Mouse (Mus musculus) cerebellum, adult 2 months (tissue): ENCODE measurements around the gene Rgs8. TPM values are rescaled to one million over a fixed set of nuclear protein-coding genes. Genes with fewer than 3 reads are reported as not detected.

Experiments used
- DNase-seq, 2 experiments: peaks; one replicate each; pipeline ENCODE4 v3.0.0; 2021
- H3K27ac ChIP-seq: fragments of 200-500 bp; 2 replicates; pipeline ENCODE4 v1.5.1; 2012; ENCODE audit warnings: low read length, control low read depth, inconsistent platforms; ENCODE audit not compliant: insufficient read depth
- H3K27me3 ChIP-seq: fragments of 200-500 bp; 2 replicates; pipeline ENCODE4 v1.6.1; 2012; ENCODE audit warnings: inconsistent platforms, mild to moderate bottlenecking, low read length, moderate library complexity; ENCODE audit not compliant: control insufficient read depth, insufficient read depth
- H3K4me1 ChIP-seq: fragments of 200-500 bp; 2 replicates; pipeline ENCODE4 v1.6.1; 2011; ENCODE audit warnings: low read length; ENCODE audit not compliant: control insufficient read depth, insufficient read depth
- H3K4me3 ChIP-seq: fragments of 200-500 bp; replicated peaks from 2 replicates; pipeline ENCODE3; 2011; ENCODE audit warnings: mild to moderate bottlenecking, low read depth, low read length, control low read depth; ENCODE audit not compliant: insufficient read depth
- CTCF ChIP-seq: fragments of 200-500 bp; IDR thresholded peaks from 2 replicates; pipeline ENCODE4 v1.5.1; 2011; ENCODE audit warnings: low read depth, mild to moderate bottlenecking, control low read depth, low read length, moderate library complexity, borderline replicate concordance; ENCODE audit not compliant: insufficient read depth
- POLR2A ChIP-seq: fragments of 200-500 bp; IDR thresholded peaks from 2 replicates; pipeline ENCODE4 v1.6.1; 2011; ENCODE audit warnings: low read length, control low read depth, borderline replicate concordance; ENCODE audit not compliant: insufficient read depth
- WGBS: fragments of 180-500 bp; shearing (Covaris S2); methylation state at CpG from one replicate; pipeline ENCODE4 v1.1.7; 2018; 5-methylcytosine and 5-hydroxymethylcytosine counted together
- polyA plus RNA-seq: library from polyadenylated mRNA; depleted of rRNA; stranded (reverse); fragments of >200 nt; gene quantifications from 2 replicates; pipeline ENCODE4 v1.2.3, GENCODE M21; 2012

Rgs8 gene
- polyA plus RNA-seq, 1 experiment = 371 TPM

DNA sequence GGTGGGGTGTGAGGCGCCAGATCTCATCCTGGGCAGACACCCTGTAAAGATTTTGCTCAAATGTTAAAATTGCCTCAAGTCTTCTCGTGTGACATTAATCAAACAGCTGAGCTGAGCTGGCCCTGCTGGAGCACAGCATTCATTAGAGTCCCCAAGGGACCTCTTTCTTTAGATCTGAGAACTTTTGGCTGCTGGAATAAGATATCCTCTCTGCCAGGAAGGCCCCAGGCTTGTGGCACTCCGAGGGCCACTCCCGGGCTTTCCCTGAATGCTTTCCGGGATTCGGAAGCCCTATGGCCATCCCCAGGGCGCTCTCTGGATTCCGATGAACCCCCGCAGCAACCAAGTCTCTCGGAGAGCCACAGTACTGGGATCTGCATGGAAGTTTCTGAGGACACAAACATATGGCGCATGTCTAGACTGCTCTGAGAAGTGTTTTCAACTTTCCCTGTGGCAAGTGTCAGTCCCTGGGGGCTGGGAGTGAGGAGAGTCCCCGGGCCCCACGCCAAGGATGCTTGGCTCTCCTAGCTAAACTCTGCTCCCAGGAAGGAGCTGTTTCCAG lies 10.8 kb upstream of the Rgs8 start:
- Histone ChIP-seq H3K27ac (no peak overlapping the region), H3K27me3 (no peaks in the 10 kb centered on the region), H3K4me1 (no peaks in the 10 kb centered on the region), H3K4me3 (no peak overlapping the region)
- WGBS = 8% methylated on average over 13 of the region's 13 CpGs
- no peak for DNase-seq
- TF ChIP-seq CTCF (no peak), POLR2A (no peak)

DNA sequence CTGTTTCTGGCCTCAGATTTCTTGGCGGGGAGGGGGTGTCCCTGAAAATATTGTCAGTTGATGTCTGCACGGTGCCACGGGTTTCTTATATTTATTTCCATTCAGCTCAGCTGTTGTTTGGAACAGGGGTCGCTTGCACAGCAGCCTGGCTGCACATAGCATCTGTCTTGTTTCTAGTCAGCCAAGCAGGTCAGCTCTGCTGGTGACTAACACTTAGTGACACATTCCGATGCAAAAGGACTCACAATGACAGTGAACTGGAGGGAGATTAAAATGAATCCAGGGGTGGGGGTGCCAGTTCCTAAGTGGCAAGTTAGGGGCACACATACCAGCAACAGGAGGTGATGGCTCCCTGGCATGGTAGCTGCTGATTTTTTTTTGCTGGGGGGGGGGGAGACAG lies 849 bp downstream of the Rgs8 start:
- TF ChIP-seq CTCF (no peak), POLR2A (no peak)
- 6% methylated on average over 5 of the region's 5 CpGs for WGBS
- H3K4me3 ChIP-seq = peak overlapping the region; percentile 89
- DNase-seq = no peak
- peak overlapping the region; percentile 93 for H3K27ac ChIP-seq
- H3K27me3 ChIP-seq = no peaks in the 10 kb centered on the region
- peaks cover 20% of the 10 kb centered on the region; the same call in 1 of the 2 replicates for H3K4me1 ChIP-seq

DNA sequence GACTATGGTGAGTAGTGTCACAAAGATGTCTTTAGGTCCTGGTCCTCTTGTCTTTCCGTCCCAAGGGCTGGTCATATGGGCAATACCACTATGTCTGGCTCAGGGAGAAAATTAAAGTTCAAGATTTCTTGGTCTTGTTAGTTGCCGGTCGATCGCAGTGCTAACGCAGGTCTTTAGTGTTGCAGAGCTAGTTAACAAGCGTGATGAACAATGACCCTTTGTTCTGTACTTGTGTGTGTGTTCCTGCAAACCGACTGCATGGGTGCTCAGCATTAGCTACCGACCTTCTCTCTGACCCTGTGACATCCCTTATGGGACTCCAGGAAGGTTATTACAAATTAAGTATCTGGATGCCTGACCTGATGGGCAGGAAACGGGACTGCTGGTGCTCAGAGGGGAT lies 6.8 kb downstream of the Rgs8 start:
- Histone ChIP-seq H3K27me3 (no peaks in the 10 kb centered on the region), H3K4me1 (peaks cover 32% of the 10 kb centered on the region; the same call in 1 of the 2 replicates), H3K27ac (no peak overlapping the region), H3K4me3 (no peak overlapping the region)
- TF ChIP-seq CTCF = no peak
- TF ChIP-seq POLR2A = no peak
- WGBS = 60% methylated on average over 9 of the region's 9 CpGs
- DNase-seq = no peak

DNA sequence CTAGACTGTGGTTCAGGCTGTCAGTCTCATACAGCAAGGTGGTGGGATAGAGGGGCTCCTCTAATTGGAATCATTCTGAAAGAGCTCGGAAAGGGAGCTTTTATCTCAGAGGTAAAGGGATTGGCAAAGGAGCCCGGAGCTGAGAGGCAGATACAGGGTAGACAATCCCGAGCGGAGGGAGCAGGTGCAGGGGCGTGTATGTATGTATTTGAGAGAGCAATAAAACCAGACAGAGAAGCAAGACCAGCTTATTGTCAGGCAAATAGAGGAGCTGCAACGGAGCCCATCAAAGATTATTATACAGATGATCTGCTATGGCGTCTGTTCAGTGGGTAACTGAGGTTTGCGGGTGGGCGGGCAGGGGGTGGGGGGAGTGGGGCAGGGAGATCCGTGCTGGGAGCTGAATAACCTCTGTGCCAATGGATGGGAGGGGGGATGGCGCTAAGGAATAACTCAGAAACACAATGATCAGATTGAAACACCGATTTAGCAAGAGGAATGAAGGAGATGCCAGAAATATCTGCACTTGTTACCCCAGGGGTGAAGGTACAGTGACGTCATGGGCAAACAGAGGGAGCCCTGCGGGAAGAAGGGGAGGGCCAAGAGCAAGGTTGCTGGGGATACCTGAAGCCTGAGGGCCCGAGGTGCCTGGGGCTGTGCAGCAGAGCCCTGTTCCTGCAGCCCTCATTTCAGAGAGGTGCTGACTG lies 8.3 kb downstream of the Rgs8 start:
- 24% methylated on average over 15 of the region's 15 CpGs for WGBS
- Histone ChIP-seq H3K4me3 (no peak overlapping the region), H3K27ac (no peak overlapping the region), H3K27me3 (no peaks in the 10 kb centered on the region), H3K4me1 (peaks cover 30% of the 10 kb centered on the region; the same call in 1 of the 2 replicates)
- TF ChIP-seq POLR2A = no peak
- no peak for TF ChIP-seq CTCF
- no peak for DNase-seq

DNA sequence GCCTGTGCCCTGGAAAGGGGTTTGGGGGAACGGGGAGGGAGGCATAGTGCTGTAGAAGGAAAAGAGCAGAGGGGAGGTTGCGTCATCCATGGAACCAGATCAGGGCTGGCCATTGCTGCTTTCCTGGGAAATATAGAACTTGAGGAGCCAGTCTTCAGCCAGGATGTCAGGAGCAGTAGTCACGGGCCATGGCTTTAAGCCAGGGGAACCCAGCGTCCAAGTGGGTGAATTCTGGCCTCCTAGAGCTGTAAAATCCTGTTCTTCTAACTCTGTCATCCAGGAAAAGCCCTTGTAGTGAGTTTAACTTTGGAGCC lies 8.8 kb downstream of the Rgs8 start:
- no peak overlapping the region for H3K4me3 ChIP-seq
- no peak overlapping the region for H3K27ac ChIP-seq
- no peak for DNase-seq
- H3K27me3 ChIP-seq = no peaks in the 10 kb centered on the region
- peaks cover 27% of the 10 kb centered on the region; the same call in 1 of the 2 replicates for H3K4me1 ChIP-seq
- no peak for TF ChIP-seq POLR2A
- TF ChIP-seq CTCF = no peak
- WGBS = 22% methylated on average over 4 of the region's 4 CpGs

DNA sequence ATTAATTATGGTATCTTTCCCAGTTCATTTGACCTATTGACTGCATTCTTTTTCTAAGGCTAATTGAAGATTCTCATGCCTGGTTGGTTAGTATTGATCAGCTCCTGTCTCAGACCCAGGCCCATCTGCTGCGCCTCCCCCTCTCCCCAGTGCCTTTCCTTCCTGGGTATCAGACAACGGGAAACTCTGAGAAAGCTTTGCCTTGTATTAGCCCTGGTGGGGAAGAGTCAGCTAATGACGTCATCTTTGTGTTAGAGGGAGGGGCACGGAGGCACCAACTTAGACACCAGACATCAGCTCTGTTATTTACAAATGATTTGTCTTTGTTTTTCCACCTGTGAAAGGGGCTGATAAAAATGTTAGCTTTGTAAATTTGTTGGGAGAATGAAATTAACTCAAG lies 9.5 kb downstream of the Rgs8 start:
- WGBS = 58% methylated on average over 4 of the region's 4 CpGs
- TF ChIP-seq POLR2A (no peak), CTCF (no peak)

DNA sequence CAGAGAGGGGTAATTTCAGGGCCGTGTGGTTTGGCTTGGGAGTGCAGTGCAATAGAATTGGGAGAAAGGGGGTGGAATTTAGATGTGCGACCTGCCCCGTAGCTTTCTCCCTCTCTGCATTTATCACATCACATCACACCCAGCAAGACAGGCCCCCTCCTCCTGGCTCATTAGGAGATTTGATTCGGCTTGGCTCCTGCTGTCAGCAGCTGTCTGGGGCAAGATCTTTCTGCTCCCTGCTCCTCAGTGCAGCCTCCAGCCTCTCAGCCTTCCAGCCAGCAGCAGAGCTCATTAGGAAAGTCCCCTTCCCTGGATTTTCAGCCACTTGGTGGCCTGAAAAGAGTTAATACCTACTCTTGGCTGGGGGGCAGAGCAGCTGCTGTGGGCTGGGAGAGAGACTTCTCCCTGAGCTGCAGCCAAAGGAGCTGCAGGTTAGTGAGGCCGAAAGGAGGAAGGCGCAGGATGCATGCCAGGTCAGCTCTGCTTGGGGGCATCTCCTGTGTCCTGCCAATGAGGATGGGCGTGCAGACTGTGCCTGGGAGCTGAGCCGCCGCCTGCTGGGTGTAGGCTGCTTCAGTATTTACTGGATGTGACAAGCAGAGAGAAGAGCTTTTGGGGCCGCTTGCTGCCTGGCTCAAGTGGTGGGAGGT lies 12.4 kb downstream of the Rgs8 start:
- TF ChIP-seq CTCF (0 out of 2 replicates have a peak, but pooled peaks have one; percentile 28), POLR2A (peak; percentile 59; the same call in 1 of the 2 replicates)
- Histone ChIP-seq H3K27me3 (no peaks in the 10 kb centered on the region), H3K4me3 (peak overlapping the region; percentile 73), H3K27ac (peak overlapping the region; percentile 85), H3K4me1 (peaks cover 12% of the 10 kb centered on the region; the same call in 1 of the 2 replicates)
- DNase-seq = peak; percentile 92 to 95
- 4% methylated on average over 10 of the region's 10 CpGs for WGBS

More for the DNA sequence above, 9.5 kb downstream of the Rgs8 start:
- no peak overlapping the region for H3K27ac ChIP-seq
- H3K4me3 ChIP-seq = no peak overlapping the region
- DNase-seq = no peak
- no peaks in the 10 kb centered on the region for H3K27me3 ChIP-seq
- peaks cover 22% of the 10 kb centered on the region; the same call in 1 of the 2 replicates for H3K4me1 ChIP-seq
